Mouse (Mus musculus) kidney, postnatal 14 days (tissue): Measurements from ENCODE around the gene Psme2.

Experiments
- DNase-seq: peaks from one replicate; pipeline ENCODE4 v3.0.0; 2022; ENCODE audit warnings: mixed read lengths

Psme2 gene

DNA sequence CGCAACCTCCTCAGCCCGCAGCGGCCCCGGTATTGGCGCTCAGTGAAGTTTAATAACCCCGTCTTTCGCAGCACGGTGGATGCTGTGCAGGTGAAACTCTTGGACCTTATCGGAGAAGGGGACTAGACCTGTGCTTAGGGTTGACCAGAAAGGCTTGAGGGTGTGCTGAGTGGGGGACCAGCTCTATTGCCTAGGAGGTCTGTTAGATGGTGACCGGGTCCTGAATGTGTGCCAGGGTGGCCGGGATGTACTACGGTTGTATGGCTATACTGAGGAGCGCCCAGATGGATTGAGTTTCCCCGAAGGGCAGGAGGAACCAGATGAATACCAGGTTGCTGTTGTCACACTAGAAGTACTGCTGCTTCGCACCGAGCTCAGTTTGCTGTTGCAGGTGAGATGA, 1.3 kb upstream of the Psme2 start:
- no peak for DNase-seq

DNA sequence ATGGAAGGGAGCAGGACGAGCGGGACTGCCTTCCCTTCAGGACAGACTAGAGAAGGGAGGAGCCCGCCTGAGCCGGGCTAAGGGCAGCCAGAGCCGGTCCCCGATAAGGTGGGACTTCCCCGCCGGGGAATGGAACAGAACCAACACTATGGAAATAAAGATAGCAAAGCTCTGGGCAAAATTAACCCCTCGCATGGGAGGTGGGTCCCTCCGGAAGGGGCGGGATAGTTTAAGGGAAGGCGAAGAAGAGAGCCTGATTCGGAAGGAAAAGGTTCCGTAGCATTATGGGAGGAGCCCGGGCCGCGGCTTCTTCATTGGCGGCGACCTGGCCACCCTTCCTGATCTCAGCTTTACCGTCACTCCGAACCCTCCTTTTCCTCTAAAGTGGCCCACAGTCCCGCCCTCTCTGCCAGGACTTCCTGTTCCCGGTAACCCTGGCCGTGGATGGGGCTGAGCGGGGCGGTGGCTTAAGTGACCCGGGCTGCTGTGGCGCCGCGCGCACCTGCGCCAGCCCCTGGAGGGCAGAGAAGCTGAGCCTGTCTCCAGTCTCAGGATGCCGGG, 498 bp upstream of the Psme2 start, which contains the start of gene Rnf31:
Rnf31 (plus strand) TSS at position 378 of the 561 bp plus-strand sequence.
- DNase-seq: peak; percentile 97

DNA sequence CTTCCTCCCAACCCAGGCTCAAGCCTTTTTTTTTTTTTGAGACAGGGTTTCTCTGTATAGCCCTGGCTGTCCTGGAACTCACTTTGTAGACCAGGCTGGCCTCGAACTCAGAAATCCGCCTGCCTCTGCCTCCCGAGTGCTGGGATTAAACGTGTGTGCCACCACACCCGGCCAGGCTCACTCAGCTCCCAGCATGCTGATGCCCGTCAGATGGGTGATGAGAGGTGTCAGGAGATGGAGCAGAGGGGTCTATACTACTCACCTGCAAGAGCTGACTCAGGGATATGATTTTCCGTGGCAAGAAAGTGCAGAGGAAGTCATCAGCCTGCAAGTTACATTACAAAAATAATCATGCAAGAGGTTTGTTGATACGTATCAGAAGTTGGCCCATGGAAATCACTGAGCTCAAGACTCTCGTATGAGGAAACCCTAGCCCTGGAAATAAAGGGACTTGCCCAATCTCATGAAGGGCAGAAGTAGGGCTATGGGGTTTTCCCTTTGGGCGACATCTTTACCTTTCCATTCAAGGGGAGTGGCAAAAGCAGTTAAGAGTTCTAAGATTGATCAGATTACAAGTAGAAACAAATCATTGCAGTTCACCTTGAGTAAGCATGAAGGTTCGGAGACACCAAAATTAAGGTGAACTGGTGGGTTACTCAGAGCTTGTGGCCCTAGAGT, 1.0 kb downstream of the Psme2 start:
- no peak for DNase-seq

DNA sequence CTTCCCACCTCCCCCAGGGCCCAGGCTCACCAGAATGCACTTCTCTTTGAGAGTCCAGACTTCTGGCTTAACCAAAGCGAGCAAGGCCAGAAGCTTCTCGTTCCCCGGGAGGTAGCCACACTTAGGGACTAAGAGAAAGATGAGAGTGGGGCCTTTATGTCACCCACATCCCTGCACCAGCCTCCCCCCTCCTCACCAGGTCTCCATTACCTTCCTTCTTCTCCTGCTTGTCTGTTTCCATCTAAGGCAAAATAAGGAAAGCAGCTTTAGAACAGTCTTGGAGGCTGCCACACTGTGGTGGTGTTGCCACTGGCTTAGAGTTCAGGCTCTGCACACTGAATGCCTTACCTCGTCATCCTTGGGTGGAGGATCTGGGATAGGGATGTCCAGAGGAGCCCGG, 1.6 kb downstream of the Psme2 start:
- DNase-seq: no peak

DNA sequence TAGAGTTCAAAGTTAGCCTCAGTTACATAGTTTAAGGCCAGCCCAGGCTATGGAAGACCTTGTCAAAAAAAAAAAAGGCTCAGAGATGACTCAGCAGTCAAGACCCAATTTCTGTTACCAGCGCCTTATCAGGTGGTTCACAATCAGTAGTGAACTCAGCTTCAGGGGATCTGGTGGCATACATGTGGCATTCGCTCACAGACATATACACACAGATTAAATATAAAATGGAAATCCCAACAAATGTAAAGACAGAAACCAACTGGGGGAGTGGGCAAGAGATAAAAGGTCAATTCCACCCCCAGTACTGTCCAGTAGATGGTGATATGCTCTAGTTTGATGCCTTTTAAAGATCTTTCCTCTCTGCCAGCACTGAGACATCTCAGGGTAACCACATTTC, 4.8 kb downstream of the Psme2 start:
- DNase-seq: no peak

DNA sequence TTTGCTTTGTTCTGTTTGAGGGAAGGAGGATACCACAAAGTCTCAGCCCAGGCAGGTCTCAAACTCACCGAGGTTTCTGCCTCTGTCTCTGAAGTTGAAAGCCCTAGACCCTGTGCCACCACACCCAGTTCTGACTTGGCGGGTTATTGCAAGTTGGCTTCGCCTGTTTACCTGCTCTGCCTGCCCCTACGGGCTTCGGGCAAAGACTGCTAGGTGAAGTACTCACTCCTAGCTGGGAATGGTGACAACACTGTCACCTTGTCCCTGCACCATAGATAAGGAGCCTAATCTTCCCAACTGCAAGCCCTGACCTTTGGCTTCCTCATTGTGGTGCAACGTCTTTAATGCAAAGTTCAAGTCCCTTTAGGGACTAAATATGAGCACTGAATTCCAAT, 5.3 kb downstream of the Psme2 start:
- no peak for DNase-seq

DNA sequence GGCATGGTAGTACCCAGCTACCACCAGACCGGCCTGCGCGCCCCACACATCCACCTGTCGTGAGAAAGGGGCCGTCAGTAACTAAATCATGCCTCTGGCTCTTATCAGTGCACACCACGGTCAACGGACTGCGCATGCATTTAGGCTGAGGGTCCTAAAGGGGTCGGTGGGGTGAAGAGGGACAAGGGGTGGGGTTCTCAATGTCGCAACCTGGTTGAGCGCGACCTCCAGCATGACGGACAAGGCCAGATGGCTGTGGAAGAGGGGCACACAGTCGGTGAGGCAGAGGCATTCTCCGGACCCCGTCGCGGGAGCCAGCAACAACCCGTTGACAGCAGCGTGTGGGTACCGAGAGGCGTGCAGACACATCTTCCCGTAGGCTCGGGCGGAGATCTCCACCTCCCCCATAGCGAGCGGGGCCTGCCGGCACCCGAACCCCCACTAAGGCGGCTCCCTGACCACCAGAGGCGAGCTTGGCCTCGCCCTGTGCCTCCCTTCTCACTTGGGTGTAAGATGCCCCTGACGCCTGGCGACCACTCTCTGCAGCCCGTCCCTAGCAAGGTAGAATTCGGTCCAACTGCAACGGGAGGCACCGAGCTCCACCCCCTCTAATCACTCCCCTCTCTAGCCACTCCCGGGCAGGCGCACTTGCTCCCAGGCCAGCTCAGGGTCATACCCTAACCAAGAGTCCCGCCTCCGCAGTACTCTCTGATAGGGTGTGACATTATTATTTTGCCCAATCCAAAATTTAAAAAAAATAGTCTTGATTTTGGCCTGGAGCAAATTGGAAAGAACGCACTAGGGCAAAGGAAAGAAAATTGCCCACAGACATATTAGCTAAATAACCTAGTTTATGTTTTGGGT, 6.0 kb downstream of the Psme2 start, which contains the start of gene Emc9:
Emc9 (minus strand) TSS at position 601 of the 864 bp plus-strand sequence.
- peak; percentile 86 for DNase-seq

DNA sequence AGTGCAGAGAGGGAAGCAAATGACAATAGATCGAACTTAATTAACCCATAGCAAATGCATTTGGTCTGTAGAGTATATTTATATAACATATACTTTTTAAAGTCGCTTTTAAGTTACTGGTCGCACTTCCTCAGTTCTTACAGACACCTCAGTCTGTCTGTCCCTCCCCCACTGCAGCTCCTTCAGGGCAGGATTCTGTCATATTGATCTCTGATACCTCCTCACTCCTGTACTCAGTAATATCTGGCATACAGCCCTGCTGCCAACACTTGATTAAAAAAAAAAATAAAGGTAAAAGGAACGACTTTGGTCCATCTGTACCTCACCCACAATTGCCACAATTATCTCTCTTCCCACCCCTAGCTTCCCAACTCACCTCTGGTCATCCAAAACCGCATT, 6.6 kb downstream of the Psme2 start:
- DNase-seq: no peak

DNA sequence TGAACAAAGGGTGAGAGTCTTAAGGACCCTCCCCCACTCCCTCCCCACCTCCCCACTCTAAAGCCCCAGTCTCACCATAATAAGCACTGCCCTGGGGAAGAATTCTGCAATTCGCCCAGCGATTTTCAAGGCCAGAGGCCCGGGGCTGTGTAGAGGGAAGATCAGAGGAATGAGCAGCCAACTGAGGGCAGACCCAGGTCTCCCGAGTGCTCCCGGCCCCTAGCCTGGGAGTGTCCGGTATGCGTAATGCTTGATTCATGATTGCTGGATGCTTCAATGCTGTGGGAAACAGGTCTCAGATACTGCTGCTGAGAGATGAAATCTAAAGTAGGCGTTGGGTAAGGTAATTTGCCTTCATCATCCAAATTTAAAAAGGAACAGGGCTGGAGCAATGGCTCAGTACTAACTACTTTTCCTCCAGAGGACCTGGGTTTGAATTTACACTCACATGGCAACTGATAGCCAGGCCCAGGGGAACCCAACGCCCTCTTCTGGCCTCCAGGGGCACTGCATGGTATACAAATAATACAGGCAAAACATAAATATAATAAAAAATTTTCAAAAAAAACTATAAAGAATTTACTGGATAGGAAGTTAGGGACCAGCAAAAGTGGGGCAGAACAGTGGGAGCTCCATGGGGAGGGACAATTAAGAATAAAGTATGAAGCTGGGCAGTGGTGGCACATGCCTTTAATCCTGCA, 8.8 kb downstream of the Psme2 start:
- no peak for DNase-seq

DNA sequence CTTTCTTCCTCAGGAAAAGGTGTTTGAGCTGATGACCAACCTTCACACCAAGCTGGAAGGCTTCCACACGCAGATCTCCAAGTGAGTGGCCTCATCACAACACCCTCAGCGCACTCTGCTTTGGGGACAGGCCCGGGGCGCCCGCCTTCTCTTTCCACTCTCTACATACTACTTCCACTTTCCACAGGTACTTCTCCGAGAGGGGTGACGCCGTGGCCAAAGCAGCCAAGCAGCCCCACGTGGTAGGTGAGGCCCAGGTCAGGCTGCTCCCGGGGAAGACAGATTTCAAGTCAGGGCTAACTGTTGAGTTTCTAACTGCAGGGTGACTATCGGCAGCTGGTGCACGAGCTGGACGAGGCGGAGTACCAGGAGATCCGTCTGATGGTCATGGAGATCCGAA, 10.2 kb downstream of the Psme2 start:
- no peak for DNase-seq

DNA sequence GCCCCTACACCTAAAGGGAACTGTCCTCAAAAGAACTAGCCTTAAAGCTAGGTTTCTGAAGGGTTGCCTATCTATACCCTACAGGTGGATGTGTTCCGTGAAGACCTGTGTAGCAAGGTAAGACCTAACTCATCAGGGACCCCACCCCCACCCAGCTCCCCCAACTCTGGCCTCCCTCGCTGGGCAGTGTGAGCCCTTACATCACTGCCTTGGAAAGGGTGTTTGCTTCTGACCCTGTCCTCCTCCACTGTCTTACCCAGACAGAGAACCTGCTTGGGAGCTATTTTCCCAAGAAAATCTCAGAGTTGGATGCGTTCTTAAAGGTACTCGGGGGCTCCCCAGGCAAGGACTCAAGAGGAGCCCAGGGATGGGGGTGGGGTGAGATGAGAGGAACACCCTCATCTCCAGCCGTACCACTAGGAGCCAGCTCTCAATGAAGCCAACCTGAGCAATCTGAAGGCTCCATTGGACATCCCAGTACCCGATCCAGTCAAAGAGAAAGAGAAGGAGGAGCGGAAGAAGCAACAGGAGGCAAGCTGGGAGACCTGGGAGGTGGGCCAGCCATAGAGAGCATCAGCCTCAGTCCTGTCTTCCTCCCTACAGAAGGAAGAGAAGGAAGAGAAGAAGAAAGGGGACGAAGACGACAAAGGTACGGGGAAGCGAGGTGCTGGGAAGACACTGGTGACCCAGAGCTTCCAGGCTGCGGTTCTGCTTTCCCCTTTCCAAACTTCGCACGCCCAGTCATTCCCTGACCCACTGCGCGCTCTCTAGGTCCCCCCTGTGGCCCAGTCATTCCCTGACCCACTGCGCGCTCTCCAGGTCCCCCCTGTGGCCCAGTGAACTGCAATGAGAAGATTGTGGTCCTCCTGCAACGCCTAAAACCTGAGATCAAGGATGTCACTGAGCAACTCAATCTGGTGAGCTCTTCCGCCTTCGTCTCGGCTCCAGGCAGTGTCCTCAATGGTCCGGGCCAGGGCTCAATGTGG, 11.1 kb downstream of the Psme2 start:
- no peak for DNase-seq

DNA sequence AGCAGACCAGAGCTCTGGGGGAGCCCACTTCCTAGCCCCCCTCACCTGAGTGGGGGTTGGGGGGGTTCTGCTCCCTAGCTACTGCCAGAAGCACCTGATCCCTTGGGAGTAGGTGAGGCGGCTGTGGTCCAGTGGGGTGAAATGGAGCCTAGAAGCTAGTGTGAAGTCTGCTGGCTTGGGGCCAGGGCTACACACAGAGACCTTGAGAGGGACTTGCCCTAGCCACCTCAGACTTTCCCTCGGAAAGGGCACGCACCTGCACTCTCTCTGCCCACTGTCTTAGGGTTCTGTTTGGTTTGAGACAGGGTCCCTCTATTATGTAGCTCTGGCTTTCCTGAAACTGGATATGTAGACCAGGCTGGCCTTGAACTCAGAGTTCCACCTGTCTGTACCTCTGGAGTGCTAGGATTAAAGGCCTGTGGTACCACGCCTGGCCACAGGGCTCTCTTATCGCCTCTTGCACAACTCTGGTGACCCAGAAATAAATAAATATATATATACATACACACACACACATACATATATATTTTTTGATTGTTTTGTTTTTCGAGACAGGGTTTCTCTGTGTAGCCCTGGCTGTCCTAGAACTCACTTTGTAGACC, 12.1 kb downstream of the Psme2 start:
- DNase-seq: peak; percentile 80

DNA sequence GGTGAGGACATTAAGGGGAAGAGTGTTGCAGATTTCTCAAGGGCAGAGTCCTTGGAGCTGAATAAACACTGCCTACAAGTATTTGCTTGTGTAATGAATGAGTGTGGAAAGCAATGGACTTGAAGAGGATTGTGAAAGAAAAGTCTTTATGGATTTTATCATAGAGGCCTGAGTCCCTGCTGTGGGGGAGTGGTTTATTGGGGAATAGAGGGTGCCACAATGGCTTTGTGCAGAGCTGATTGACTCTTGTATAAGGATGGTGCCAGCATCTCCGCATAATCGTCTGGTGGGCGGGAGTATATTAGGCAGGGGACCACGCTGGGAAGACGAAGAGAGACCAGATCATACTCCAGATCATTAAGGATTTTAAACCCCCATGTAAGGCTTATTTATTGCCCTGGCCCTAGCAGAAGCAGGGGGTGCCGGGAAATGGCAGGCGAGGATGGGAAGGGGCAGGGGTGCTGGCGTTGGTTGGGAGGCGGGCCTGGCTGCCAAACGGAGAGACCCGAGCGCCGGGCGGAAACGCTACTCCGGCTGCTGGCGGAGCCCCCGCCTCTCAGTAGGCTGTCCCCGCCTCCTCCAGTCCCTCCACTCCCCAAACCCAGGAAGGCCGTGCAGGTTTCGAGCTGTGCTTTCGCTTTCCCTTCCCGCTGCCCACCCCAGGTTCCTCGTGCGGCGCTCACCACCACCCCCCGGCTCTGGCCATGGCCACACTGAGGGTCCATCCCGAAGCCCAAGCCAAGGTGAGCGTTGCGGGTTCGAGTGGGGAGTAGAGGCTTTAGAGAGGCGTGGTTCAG, 12.8 kb downstream of the Psme2 start, which contains the start of gene Psme1:
Psme1 (plus strand) TSS at position 253 of the 797 bp plus-strand sequence.
- peak; percentile 89 for DNase-seq

DNA sequence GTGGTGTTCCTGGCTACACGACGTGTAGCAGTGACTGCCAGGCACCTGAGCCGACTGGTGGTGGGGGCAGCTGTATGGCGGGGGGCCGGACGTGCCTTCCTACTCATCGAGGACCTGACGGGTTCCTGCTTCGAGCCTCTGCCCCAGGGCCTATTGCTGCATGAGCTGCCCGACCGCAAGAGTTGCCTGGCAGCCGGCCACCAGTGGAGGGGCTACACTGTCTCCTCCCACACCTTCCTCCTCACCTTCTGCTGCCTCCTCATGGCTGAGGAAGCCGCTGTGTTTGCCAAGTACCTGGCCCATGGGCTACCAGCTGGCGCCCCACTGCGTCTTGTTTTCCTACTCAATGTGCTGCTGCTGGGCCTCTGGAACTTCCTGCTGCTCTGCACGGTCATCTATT, 14.5 kb downstream of the Psme2 start:
- DNase-seq: peak; percentile 39

DNA sequence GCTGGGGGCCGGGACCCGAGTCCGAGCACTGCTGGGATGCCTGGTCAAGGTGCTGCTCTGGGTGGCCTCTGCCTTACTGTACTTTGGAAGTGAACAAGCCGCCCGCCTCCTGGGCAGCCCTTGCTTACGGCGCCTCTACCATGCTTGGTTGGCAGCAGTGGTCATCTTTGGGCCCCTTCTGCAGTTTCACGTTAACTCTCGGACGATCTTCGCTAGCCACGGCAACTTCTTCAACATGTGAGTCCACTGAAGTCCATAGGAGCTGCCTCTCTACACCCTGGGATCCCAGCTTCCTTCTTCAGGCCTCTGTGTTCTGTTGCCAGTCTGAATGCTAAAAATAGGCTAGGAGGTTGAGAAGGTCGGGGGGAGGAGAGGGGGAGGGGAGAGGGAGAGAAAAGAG, 15.2 kb downstream of the Psme2 start:
- DNase-seq: peak; percentile 53

DNA sequence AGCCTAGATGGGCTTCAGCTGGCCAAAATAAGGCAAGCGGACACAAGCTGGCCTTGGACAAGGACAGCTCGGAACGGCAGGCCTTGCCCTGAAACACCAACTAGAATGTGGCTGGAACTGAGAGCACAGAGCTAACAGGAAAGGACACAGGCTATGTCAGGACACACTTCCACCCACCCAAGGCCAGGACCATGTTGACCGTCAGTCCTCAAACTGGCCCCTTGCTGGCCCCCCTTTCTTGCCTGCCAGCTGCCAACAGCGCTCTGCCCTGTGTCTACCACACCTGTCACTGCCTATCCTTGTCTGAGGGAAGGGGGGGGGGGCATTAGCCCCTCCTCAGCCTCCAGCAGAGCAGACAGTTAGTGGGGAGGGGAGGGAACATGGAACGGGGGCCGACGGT, 15.6 kb downstream of the Psme2 start, which contains the start of gene Fitm1:
Fitm1 (plus strand) TSS at position 316 of the 400 bp plus-strand sequence.
- DNase-seq: no peak

DNA sequence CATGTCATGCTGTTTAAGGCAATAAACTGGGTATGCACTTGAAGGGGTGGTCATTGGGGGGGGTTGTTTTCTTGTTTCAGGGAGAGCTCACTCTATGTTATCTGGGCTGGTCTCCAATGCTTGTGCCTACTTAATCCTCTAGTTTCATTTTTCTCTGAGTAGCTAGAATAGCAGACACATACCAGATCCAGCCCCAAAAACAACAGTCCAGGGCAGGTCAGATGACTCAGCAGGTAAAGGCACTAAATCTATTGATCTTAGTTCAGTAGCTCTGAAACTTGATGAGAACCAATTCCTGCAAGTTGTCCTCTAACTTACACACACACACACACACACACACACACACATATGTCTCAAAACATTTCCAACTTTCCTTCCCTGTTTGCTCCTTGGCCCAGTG, 19.2 kb downstream of the Psme2 start:
- no peak for DNase-seq

DNA sequence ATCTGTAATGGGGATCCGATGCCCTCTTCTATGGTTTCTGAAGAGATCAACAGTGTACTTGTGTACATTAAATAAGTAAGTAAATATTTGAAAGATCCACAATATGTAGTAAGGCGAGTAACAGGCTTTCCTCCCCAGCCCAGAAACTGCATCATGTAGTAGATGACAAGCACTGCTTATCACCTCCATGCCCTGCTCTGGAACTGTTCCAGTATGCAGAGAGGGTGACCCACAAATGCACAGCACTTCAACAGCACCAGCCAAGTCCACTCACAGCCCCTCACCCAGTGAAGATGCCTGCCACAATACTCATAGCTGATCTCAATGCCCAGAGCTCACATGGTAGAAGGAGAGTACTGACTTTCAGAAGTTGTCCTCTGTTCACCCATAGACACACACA, 20.3 kb downstream of the Psme2 start:
- no peak for DNase-seq

DNA sequence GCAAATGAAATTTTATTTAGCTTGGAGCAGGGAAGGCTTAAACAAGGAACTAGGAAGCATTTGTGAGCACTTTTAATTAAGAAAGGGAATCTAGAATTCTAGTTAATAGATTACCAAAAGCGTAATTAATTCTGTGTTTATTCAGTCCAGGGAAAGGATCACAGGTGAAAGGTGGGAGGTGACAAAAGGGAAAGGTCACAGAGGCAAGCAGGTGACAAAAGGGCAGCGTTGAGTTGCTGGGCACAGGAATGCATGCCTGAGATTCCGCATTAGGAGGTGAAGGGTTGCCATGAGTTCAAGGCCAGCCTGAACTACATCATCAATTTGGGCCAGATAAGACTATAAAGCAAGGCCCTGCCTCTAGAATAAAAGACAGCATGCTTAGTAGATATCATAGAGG, 23.4 kb downstream of the Psme2 start:
- peak; percentile 26 for DNase-seq

DNA sequence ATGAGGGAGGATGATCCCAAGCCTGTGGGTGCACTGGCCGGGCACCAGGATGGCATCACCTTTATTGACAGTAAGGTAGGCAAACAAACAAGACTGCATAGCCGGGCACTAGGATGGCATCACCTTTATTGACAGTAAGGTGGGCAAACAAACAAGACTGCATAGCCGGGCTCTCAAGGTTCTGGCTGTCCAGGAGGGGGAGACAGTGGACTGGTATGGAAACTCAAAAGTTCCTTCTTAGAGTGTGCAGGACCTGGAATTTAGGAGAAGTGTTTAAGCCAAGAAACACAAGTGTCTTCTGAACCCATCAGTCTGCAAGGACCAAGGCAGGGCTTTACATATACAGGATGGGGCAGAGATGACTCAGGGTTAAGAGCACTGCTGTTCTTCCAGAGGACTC, 25.2 kb downstream of the Psme2 start:
- DNase-seq: no peak

DNA sequence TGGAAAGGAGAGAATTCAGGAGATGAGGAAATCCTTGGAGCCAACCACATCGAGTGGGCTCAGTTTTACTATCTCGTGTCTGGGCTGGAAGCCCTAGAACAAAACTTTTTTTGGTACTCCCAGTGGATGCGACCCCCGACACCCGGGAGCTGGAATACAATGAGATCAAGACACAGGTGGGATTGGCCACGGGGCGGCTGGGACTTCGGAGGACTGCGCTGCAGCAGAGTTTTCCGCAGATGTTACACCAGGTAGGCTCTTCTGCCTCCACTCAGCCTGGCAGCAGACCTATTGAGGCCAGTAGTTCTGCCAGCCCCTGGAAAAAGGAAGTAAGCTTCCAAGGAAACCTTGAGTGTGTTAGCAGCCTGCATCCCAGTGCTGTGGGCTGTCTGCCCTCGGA, 27.7 kb downstream of the Psme2 start:
- DNase-seq: no peak
